Mouse (Mus musculus) testis, adult 2 months (tissue): ENCODE data around the gene Abcc1. TPM values are rescaled to one million over a fixed set of nuclear protein-coding genes. Genes with fewer than 3 reads are reported as not detected.

Experiments
- H3K27ac ChIP-seq: fragments of 200-500 bp; 2 replicates; pipeline ENCODE4 v1.5.1; 2012; ENCODE audit warnings: low read depth, low read length; ENCODE audit not compliant: control insufficient read depth, insufficient read depth
- H3K27me3 ChIP-seq: fragments of 200-500 bp; 2 replicates; pipeline ENCODE4 v1.6.1; 2012; ENCODE audit warnings: mild to moderate bottlenecking, low read length, moderate library complexity; ENCODE audit not compliant: control insufficient read depth, insufficient read depth
- H3K36me3 ChIP-seq: fragments of 200-500 bp; 2 replicates; pipeline ENCODE4 v1.6.1; 2012; ENCODE audit warnings: mild to moderate bottlenecking, low read length; ENCODE audit not compliant: control insufficient read depth, insufficient read depth
- H3K4me1 ChIP-seq: fragments of 200-500 bp; 2 replicates; pipeline ENCODE4 v1.6.1; 2012; ENCODE audit warnings: low read length; ENCODE audit not compliant: control insufficient read depth, insufficient read depth
- H3K4me3 ChIP-seq: fragments of 200-500 bp; 2 replicates; pipeline ENCODE4 v1.5.1; 2012; ENCODE audit warnings: low read depth, mild to moderate bottlenecking, low read length, moderate library complexity, mixed read lengths; ENCODE audit not compliant: control insufficient read depth
- CTCF ChIP-seq: fragments of 200-500 bp; IDR thresholded peaks from 2 replicates; pipeline ENCODE4 v1.5.1; 2012; ENCODE audit warnings: low read depth, mild to moderate bottlenecking, inconsistent platforms, low read length, moderate library complexity; ENCODE audit not compliant: control insufficient read depth, insufficient read depth, insufficient replicate concordance
- POLR2A ChIP-seq: fragments of 200-500 bp; IDR thresholded peaks from 2 replicates; pipeline ENCODE4 v1.6.1; 2012; ENCODE audit warnings: low read depth, mild to moderate bottlenecking, inconsistent platforms, low read length, moderate library complexity; ENCODE audit not compliant: control insufficient read depth
- polyA plus RNA-seq: library from polyadenylated mRNA; depleted of rRNA; stranded (reverse); fragments of >200 nt; gene quantifications from 2 replicates; pipeline ENCODE4 v1.2.3, GENCODE M21; 2012

The Abcc1 gene
- polyA plus RNA-seq, 1 experiment: 31.1 TPM

DNA sequence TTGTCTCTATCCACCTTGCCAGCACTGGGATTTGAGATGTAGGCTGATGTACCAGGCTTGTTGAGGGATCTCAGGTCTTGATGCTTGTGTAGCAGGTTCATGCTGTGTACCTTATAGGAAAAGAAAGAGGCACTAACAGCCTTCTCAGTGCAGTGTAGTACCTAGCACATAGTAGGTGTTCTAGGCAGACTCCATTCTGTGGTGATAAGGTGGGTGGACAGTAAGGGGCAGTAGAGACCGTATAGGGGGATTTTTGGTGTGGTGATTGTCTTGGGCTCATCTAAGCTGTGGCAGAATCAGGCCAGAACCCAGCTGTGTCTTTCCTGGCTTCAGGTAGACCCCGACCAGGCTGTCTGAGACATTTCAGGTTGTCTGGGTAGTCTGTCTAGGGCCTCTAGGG lies 15.0 kb downstream of the Abcc1 start:
- Histone ChIP-seq H3K27me3 (no peaks in the 10 kb centered on the region), H3K27ac (no peak overlapping the region), H3K4me1 (peaks cover 2% of the 10 kb centered on the region; the same call in 1 of the 2 replicates), H3K36me3 (no peaks in the 10 kb centered on the region), H3K4me3 (no peak overlapping the region)
- TF ChIP-seq POLR2A (no peak), CTCF (no peak)

DNA sequence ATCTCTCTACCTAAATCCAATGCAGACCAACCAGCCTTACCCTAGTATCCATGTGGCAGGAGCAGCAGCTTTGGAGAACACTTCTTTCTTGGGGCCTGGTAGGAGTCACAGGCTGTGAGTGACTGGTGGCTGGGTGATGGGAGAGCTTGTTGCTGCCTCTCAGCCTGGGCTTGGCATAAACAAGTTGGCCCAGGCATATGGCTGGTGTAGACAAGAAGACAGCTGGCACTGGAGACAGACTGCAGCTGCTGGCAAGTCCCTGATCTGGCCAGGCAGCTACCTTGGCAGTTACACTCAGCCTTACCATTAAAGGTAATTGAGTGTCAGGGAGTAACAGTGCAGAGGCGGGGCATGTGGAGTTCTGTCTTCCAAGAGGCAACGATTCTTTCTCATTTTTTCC lies 16.0 kb downstream of the Abcc1 start:
- H3K4me3 ChIP-seq: no peak overlapping the region
- H3K36me3 ChIP-seq: no peaks in the 10 kb centered on the region
- TF ChIP-seq POLR2A (no peak), CTCF (no peak)
- no peaks in the 10 kb centered on the region for H3K27me3 ChIP-seq
- no peak overlapping the region for H3K27ac ChIP-seq
- H3K4me1 ChIP-seq: no peaks in the 10 kb centered on the region

DNA sequence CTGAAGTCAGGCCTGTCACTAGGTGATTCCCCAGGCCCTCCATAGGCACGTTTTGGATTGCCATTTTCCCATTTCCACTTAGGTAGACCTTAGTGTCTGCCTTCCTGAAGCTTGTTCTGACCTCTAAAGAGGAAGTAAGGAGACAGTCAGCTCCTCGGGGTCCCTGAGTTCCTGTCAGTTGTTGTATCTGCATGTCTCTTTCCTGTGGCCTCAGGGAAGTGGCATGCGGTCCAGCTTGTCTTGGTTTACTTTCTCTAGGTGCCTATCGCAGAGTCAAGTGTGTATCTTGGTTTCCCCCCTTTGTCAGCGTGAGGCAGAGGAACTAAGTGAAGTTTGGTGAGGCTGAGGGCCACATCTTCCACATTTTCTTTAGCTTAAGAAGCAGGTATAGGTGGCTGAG lies 17.3 kb downstream of the Abcc1 start:
- H3K4me3 ChIP-seq: no peak overlapping the region
- no peaks in the 10 kb centered on the region for H3K36me3 ChIP-seq
- no peaks in the 10 kb centered on the region for H3K4me1 ChIP-seq
- no peaks in the 10 kb centered on the region for H3K27me3 ChIP-seq
- TF ChIP-seq CTCF: no peak
- TF ChIP-seq POLR2A: no peak
- H3K27ac ChIP-seq: no peak overlapping the region

DNA sequence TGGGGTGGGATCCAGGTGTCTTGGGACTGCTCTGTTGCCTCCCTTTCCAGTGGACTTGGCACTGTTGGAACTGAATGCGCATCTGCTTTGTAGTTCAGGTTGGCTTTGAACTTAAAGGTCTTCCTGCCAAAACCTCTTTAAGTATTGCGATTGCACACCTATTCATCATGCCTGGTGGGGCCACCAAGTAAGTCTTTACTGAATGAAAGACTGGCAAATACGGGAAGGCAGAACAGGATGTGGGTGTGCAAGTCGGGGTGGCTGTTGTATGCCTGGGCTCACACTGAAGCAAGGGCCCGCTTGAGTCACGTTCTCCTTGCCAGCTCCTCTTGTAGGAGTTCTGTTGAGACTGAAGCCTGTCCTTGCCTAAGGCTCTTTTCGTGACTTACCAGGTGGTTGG lies 18.5 kb downstream of the Abcc1 start:
- TF ChIP-seq CTCF (no peak), POLR2A (no peak)
- Histone ChIP-seq H3K4me1 (no peaks in the 10 kb centered on the region), H3K36me3 (no peaks in the 10 kb centered on the region), H3K27ac (no peak overlapping the region), H3K4me3 (no peak overlapping the region), H3K27me3 (no peaks in the 10 kb centered on the region)

DNA sequence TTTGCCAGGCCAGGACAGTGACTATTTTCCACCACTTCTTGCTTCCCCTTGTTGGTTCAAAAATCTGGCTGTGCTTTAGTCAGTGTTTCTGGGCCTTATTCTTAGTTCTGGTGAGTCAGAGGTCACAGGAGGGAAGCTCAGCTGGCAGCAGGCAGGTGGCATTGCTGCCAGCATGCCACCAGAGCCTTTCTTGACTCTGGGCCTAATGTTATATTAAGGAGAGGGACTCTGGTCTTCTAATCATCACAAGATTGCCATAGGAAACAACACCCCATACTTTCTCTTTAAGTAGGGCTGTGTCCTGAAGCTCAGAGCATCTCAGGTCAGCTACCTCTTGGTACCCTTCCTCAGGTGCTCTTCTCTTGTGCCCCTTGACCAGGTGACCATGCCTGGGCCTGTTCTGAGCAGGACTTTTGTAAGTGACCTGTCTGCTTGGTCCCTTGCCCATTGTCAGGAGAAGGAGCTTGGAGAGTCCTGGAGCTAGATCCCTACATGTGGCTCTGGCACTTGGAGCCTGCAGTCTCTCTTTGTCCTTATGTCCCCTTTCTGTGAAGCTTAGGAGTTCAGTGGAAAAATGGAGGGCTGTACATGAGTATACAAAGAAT lies 19.8 kb downstream of the Abcc1 start:
- TF ChIP-seq CTCF: no peak
- TF ChIP-seq POLR2A: no peak
- Histone ChIP-seq H3K36me3 (no peaks in the 10 kb centered on the region), H3K4me3 (no peak overlapping the region), H3K27me3 (no peaks in the 10 kb centered on the region), H3K27ac (no peak overlapping the region), H3K4me1 (no peaks in the 10 kb centered on the region)

DNA sequence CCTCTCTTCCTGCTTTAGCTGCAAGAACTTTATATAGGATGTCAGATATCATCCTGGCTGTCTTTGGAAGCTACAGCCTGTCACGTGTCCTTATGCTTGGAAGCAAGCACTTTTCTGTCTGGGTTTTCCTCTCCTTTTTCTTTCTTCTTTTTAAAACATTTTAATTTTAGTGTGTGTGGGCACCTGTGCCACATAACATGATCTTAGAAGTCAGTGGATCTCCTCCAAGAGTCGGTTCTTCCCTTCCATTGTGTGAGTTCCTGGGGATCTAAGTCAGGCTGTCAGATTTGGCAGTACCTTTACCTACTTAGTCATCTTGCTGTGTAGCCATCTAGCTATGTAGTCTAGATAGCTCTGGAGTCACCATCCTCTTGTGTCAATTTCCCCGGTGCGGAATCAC lies 37.9 kb downstream of the Abcc1 start:
- H3K36me3 ChIP-seq: no peaks in the 10 kb centered on the region
- no peaks in the 10 kb centered on the region for H3K4me1 ChIP-seq
- no peak overlapping the region for H3K27ac ChIP-seq
- H3K27me3 ChIP-seq: no peaks in the 10 kb centered on the region
- no peak overlapping the region for H3K4me3 ChIP-seq
- TF ChIP-seq POLR2A: no peak
- no peak for TF ChIP-seq CTCF

DNA sequence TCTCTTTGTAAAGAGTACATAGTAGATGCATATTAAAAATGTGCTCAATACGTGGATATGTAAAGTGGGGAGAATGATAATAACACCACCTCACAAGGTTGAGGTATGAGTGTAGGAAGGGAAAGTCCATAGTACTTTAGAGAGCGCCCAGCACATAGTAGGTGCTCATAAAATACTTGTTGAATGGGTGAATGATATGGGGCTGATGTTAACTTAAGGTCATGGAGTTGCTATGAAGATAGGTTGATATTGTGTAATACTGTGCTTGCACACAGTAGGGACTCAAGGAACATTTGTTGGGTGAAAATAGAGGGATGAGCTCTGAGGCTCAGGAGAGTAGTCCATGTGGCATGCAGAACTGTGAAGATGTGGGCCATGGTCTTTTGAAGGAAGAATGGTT lies 42.1 kb downstream of the Abcc1 start:
- no peaks in the 10 kb centered on the region for H3K4me1 ChIP-seq
- H3K27ac ChIP-seq: no peak overlapping the region
- H3K4me3 ChIP-seq: no peak overlapping the region
- H3K27me3 ChIP-seq: no peaks in the 10 kb centered on the region
- no peak for TF ChIP-seq POLR2A
- no peak for TF ChIP-seq CTCF
- H3K36me3 ChIP-seq: no peaks in the 10 kb centered on the region

DNA sequence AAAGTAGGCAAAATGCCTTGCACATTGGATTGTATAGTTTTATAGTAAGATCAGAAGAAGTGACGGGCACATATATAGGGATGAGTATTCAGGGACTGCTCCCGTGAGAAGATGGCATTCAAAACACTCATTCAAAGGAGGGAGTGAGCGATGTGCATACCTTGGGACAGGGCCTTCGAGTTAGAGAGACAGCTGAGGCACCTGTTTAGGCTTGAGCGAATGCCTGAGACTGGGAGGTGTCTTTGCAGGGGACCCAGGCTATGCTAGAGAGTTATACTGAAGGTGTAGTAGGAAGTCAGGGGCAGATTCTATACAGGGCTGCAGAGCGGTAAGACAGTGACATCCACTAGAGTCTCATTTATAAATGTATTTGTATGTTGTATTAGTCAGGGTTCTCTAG lies 44.3 kb downstream of the Abcc1 start:
- Histone ChIP-seq H3K27ac (no peak overlapping the region), H3K27me3 (no peaks in the 10 kb centered on the region), H3K36me3 (no peaks in the 10 kb centered on the region), H3K4me1 (no peaks in the 10 kb centered on the region), H3K4me3 (no peak overlapping the region)
- TF ChIP-seq CTCF: no peak
- TF ChIP-seq POLR2A: no peak
